In the genomic region with DNA sequence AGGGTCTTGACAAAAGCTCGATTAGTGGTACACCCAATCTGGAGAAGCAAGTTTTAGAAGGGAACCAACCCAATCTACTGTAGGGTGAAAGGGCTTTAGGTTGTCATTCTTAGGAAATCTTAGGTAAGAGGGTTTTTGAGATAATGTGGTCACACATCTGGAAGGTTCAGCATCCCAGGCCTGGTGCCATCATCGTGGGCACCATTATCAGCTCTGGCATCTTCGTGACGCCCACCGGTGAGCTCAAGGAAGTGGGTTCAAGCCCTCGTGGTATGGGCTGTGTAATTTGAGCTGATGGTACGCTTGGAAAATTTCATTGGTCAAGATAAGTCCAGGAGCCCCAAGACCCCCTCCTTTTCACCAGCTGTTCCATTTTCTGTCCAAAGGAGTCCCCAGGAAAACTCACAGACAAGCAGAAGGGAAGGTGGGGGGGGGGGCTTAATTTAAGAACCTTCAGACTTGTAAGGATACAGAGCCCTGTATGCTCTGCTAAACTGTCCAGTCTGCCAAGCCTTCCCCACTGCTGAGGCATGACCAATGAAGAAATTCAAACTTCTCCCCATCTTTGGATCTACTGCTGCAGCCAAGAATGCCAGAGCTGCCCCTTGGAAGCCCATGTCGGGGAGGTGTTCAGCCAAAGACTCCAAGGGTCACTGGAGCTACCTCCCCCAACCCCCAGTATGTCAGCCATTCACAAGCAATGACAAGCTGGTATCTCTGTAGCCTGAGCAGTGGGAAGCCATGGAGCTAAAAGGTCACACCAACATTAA, we compare ENCODE assay signal across 9 mouse cellular contexts. TPM values are rescaled to one million over a fixed set of nuclear protein-coding genes. Genes with fewer than 3 reads are reported as not detected.
DNase-seq lines count a peak whose midpoint lies in the region; ATAC-seq and TF ChIP-seq lines count a peak whose summit lies in the region.
"Had no signal": no experiment of that assay in that cellular context is flagged by ENCODE, and none has a peak within 500 bp of the region (broad histone marks: within the 10 kb centered on the region; RNA-seq: fewer than 3 reads in every experiment).

No protein-coding gene starts in this region.

- H3K4me1 ChIP-seq in liver, embryonic 11.5 days (replicated peaks; ENCODE audit: control insufficient read depth, insufficient read depth, low read length) = peaks cover 42% of the 10 kb centered on the region
- H3K4me1 ChIP-seq in hindbrain, postnatal 0 days (ENCODE audit: insufficient read depth, low read length) = peaks cover 18% of the 10 kb centered on the region

- DNase-seq in CD4-positive, CD25-positive, alpha-beta regulatory T cell, adult 2 months (ENCODE audit: low read depth, low spot score) = peak; percentile 41
- no peak for DNase-seq in liver, embryonic 11.5 days (ENCODE audit: low spot score)
- DNase-seq in liver = no peak
- DNase-seq in hindbrain, postnatal 0 days (ENCODE audit: low spot score) = no peak
- no peak for DNase-seq in left cerebral cortex, postnatal 14 days (ENCODE audit: low spot score in 2 of 2)
- DNase-seq in layer of hippocampus, adult 11-12 months (ENCODE audit: low spot score) = no peak

- peak overlapping the region; percentile 55 for H3ac ChIP-seq in myocyte (ENCODE audit: control insufficient read depth, insufficient read length)

- H3K9ac ChIP-seq in liver, embryonic 11.5 days (ENCODE audit: low read depth, low read length) = peak overlapping the region; percentile 53
- H3K9ac ChIP-seq in hindbrain, postnatal 0 days (replicated peaks; ENCODE audit: low read length) = no peak overlapping the region

- intact Hi-C loops in left cerebral cortex, postnatal 14 days (cut with DNase I) = loop anchor here (1.0 to 2.0 kb wide), 2 partner anchors 34 to 57 kb away; no protein-coding TSS in a partner anchor

- no peaks in the 10 kb centered on the region for H3K27me3 ChIP-seq in liver, embryonic 11.5 days (replicated peaks; ENCODE audit: control insufficient read depth, insufficient read depth, low read length)
- no peaks in the 10 kb centered on the region for H3K27me3 ChIP-seq in hindbrain, postnatal 0 days (ENCODE audit: insufficient read depth, low read length)
- H3K27me3 ChIP-seq in myocyte (ENCODE audit: control insufficient read depth, insufficient read depth, insufficient read length) = no peaks in the 10 kb centered on the region

- H3K36me3 ChIP-seq in liver, embryonic 11.5 days (ENCODE audit: control insufficient read depth, insufficient read depth, low read length) = no peaks in the 10 kb centered on the region
- no peaks in the 10 kb centered on the region for H3K36me3 ChIP-seq in hindbrain, postnatal 0 days (ENCODE audit: insufficient read depth, low read length)
- H3K36me3 ChIP-seq in myocyte (ENCODE audit: control insufficient read depth, insufficient read depth) = peaks cover 18% of the 10 kb centered on the region

- TF ChIP-seq POLR2A in myocyte (IDR thresholded peaks at IDR 0.05; ENCODE audit: insufficient read length, low read depth) = peak; percentile 22

- H3K79me2 ChIP-seq in myocyte (ENCODE audit: control insufficient read depth, insufficient read depth) = peaks cover 38% of the 10 kb centered on the region

- H3K9me3 ChIP-seq in liver, embryonic 11.5 days (ENCODE audit: control insufficient read depth, low read length) = no peaks in the 10 kb centered on the region
- H3K9me3 ChIP-seq in hindbrain, postnatal 0 days (ENCODE audit: low read length) = no peaks in the 10 kb centered on the region

- no peak for ATAC-seq in CD4-positive, CD25-positive, alpha-beta regulatory T cell, adult 4 months
- ATAC-seq in liver, embryonic 11.5 days (replicated peaks; ENCODE audit: low FRiP score) = no peak
- no peak for ATAC-seq in hindbrain, postnatal 0 days

- no peak for TF ChIP-seq CTCF in hindbrain, postnatal 0 days (IDR thresholded peaks at IDR 0.05; ENCODE audit: low read depth)

- H3K4me2 ChIP-seq in liver, embryonic 11.5 days = peak overlapping the region; percentile 81
- H3K4me2 ChIP-seq in hindbrain, postnatal 0 days (ENCODE audit: low read depth, low read length) = peak overlapping the region; percentile 86
- peak overlapping the region; percentile 91 for H3K4me2 ChIP-seq in myocyte (ENCODE audit: low read depth)

- H3K27ac ChIP-seq in liver, embryonic 11.5 days (ENCODE audit: low read depth, low read length) = no peak overlapping the region
- no peak overlapping the region for H3K27ac ChIP-seq in hindbrain, postnatal 0 days

- peak overlapping the region; percentile 80 for H3K4me3 ChIP-seq in liver, embryonic 11.5 days (ENCODE audit: low read depth, low read length)
- no peak overlapping the region for H3K4me3 ChIP-seq in hindbrain, postnatal 0 days (ENCODE audit: low read length)
- peak overlapping the region; percentile 100 for H3K4me3 ChIP-seq in myocyte

- 43% methylated on average over 8 of the region's 8 CpGs for WGBS in liver, embryonic 11.5 days
- 52% methylated on average over 8 of the region's 8 CpGs for WGBS in hindbrain, postnatal 0 days

TF ChIP-seq in myocyte, 11 proteins besides CTCF, POLR2A, EP300 and RAD21:
- TF ChIP-seq POLR2AphosphoS2 (IDR thresholded peaks at IDR 0.05; ENCODE audit: insufficient read length, low read depth) = no peak
- peak in 1 of 3 experiments; percentile 22 for TF ChIP-seq MYOG (IDR thresholded peaks at IDR 0.05; ENCODE audit: control insufficient read depth in 1 of 3, insufficient read depth in 1 of 3, insufficient read length in 2 of 3, low read depth in 2 of 3)

RNA-seq across cellular contexts. Expression of a gene that starts 1.1 kb away (rescaled TPM):
- 1 to 10 TPM; 1.8 to 3.3 TPM for polyA plus RNA-seq in CD4-positive, CD25-positive, alpha-beta regulatory T cell, adult 4 months (2017; shearing (Covaris generic))
- polyA plus RNA-seq in liver, embryonic 11.5 days (2014; fragmentation: Nextera tagmentation; extraction: Ambion mirVana) = 58.2 and 61.5 TPM in 2 replicates
- 148 and 163 TPM in 2 replicates for total RNA-seq in hindbrain, postnatal 0 days (2014; rRNA removed)
- 60.1 and 72.1 TPM in 2 replicates for polyA plus RNA-seq in hindbrain, postnatal 0 days (2015; fragmentation: Nextera tagmentation; extraction: Ambion mirVana)
- 612 TPM for polyA plus RNA-seq in myocyte (2012; fragmentation: generic; extraction: Trizol)
- total RNA-seq in left cerebral cortex, postnatal 14 days (2021) = 100 to 1,000 TPM; 114 to 130 TPM

RNA-seq across cellular contexts. Expression of a gene that starts 36.1 kb away (rescaled TPM):
- not detected for polyA plus RNA-seq in CD4-positive, CD25-positive, alpha-beta regulatory T cell, adult 4 months (2017; shearing (Covaris generic))
- polyA plus RNA-seq in liver, embryonic 11.5 days (2014; fragmentation: Nextera tagmentation; extraction: Ambion mirVana) = 0.55 and 0.66 TPM in 2 replicates
- 0.42 TPM in 1 of 2 replicates, not detected in the other for total RNA-seq in hindbrain, postnatal 0 days (2014; rRNA removed)
- 0.23 and 0.50 TPM in 2 replicates for polyA plus RNA-seq in hindbrain, postnatal 0 days (2015; fragmentation: Nextera tagmentation; extraction: Ambion mirVana)
- polyA plus RNA-seq in myocyte (2012; fragmentation: generic; extraction: Trizol) = not detected
- total RNA-seq in left cerebral cortex, postnatal 14 days (2021) = under 1 TPM in 1 of 2 experiments, not detected in 1; 0.29 TPM
- total RNA-seq: layer of hippocampus, postnatal 14 days had no signal

RNA-seq across cellular contexts. Expression of a gene that starts 41.0 kb away (rescaled TPM):
- 10 to 100 TPM; 34.5 to 47.5 TPM for polyA plus RNA-seq in CD4-positive, CD25-positive, alpha-beta regulatory T cell, adult 4 months (2017; shearing (Covaris generic))
- polyA plus RNA-seq in liver, embryonic 11.5 days (2014; fragmentation: Nextera tagmentation; extraction: Ambion mirVana) = 40.2 and 47.4 TPM in 2 replicates
- total RNA-seq in hindbrain, postnatal 0 days (2014; rRNA removed) = 59.7 and 62.5 TPM in 2 replicates
- polyA plus RNA-seq in hindbrain, postnatal 0 days (2015; fragmentation: Nextera tagmentation; extraction: Ambion mirVana) = 22.5 and 22.8 TPM in 2 replicates
- 30.3 TPM for polyA plus RNA-seq in myocyte (2012; fragmentation: generic; extraction: Trizol)
- total RNA-seq in left cerebral cortex, postnatal 14 days (2021) = 10 to 100 TPM; 27.4 to 38.5 TPM

Comparison
In these comparisons a context has a peak if more than half of its experiments do, and no peak if none do; other contexts are left out.
1. RNA of a gene that starts 1.1 kb away (polyA plus RNA-seq): 612 TPM in myocyte (single experiment), 60.1 to 72.1 TPM in hindbrain, postnatal 0 days and 58.2 to 61.5 TPM in liver, embryonic 11.5 days; 1.8 to 3.3 TPM in CD4-positive, CD25-positive, alpha-beta regulatory T cell, adult 4 months; every median in the first group is over 10 times any median in the second.
2. Peak in every context shown above with its lines, with median percentiles within 50 percentile points of each other: H3K4me2 ChIP-seq.